Mouse (Mus musculus) skeletal muscle tissue, adult 2 months (tissue): ENCODE results near the gene Cep112.

ENCODE experiments used
- DNase-seq: peaks from one replicate; pipeline ENCODE4 v3.0.0-alpha.2; 2012; ENCODE audit warnings: low read depth, low spot score

Cep112 gene

DNA sequence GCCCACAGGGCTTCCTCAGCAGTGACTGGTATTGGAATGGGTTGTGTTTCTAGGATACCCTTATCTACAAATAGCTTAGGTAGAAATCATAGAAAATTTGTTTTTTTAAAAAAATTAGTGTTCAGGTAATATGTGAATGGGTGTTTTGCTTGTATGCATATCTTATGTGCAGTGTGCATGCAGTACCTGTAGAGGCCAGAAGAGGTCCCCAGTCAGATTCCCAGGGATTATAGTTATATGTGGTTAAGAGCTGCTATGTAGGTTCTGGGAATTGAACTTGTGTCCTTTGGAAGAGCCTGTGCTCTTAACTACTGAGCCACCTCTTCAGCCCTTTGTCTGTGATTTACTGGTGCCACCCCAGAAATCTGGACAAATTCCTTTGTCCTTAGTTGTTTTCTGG lies 22.2 kb downstream of the Cep112 start:
- DNase-seq = no peak

DNA sequence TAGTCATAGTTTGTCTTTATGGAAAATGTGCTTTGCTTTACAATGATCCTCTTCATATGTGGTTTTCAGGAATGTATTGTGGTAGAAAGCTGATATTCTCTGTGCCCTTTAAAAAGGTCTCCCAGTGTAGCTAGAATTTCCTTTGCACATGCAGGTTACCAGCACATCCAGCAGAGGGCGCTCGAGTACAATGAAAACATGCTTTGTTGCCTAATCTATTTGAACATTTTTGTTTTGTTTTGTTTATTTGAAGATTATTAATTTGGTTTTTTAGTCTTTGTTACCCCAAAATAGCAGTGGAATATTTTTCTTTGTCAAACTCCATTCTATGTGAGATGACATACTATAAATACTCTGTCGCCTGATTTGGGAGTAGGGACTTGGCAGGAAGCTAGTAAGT lies 24.8 kb downstream of the Cep112 start:
- DNase-seq = peak; percentile 24

DNA sequence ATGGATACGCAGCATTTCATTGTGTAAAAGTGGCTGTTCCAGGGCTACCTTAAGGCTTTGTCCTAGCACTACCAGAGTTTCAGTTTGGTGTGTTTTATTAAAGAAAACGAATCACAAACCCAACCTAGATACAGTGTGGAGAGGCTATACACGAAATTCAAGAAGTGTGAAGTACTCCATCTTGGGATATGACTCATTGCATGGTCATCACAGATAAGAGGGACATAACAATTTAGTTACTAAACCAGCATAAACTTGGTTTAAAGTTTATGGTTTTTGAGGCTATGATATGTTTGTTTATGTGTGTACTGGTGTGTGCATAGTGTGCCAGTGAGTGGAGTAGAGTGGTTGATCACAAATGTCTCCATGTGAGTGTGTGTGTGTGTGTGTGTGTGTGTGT lies 34.6 kb downstream of the Cep112 start:
- no peak for DNase-seq

DNA sequence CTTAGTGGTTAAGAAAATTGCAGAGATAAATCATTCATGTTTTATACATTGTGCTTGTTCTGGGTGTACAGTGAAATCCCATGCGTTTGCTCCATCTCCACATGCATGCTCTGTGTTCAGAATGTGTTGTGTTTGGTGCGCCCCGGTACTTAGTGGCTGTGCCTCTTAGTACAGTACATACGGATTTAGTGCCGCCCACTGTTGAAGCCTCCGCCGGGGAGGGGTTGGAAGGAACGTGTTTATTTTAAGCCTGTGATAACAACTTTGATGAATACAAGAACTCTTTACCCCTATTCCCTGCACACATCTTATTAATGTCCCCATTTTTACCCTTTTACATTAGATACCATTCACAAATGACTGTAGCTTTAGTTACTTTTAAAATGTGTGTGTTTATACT lies 39.1 kb downstream of the Cep112 start:
- no peak for DNase-seq

DNA sequence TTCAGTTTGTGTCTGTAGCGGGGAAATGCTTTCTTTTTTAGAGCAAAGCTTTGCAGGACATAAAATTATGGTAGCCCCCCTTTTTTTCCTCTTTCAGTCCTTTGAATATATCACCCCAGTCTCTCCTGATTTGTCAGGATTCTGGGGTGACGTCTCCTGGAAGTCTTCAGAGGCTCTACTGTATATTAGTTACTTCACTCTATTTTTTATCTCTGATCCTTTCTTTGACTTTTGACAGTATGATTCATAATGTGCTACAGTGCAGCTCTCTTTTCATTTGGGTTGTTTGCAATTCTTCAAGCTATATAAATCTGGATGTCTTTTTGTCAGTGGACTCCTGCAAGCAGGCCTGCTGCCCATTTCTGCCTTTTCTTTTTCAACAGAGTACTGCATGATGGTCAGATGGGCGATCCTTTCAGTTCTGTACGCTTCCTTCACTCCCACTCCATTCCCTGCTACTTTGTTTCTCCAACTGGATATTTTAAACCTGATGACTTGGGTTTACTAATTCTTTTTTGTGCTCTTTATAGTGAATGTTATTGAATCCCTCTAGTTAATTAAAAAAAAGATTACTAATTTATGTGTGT lies 39.8 kb downstream of the Cep112 start:
- no peak for DNase-seq

DNA sequence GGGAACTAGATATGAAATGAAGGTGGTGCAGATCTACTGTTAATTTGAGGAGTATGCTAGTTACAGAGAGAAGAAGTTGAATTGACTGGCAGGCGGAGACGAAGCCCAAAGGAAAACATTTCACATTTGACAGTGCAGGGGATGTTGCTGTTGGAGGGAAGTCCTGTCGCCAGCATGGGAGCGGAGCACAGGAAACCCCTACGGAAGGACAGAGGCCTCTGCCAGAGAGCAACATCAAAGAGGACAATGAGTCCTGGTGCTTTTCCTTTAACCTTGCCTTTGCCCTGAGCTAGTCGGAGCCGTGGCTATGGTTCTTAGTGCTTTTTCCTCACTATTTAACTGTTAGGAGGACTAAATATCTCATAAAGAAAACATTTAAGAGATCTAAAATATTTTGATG lies 50.7 kb downstream of the Cep112 start:
- no peak for DNase-seq

DNA sequence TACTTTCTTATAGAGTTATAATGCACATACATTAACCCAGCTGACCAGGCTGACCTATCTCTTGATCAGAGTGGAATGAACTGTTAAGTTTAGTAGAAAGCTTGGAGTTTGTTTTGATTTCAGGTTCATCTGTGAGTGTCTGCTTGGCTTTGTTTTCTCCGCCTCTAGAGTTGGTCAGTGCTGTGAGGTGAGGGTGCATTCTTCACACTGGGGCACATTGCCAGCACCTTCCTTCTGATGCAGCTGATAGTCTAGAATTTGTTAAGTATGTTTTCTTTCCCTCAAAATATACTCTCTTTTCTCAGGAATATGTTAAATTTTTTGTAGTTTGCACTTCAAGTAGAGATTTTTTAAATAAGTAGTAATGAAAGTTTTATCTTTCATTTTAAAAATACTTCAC lies 51.2 kb downstream of the Cep112 start:
- DNase-seq = no peak

DNA sequence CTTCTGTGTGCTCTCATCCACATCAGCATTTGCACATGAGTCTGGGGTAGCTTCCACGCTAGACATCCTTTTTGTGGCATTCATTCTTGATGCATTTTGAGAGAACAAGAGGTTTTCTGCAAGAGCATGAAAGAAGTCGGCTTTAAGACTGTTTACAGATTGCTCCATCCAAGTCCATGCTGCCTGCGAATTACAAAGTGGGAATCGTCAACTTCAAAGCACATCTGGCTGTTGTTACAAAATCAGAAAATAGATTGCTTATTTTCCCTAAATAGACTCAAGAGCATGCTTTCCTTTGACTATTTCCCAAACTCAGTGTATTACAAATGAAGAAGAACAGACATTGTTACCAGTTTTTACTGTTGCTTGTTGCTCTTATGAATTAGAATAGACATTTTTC lies 59.0 kb downstream of the Cep112 start:
- no peak for DNase-seq

DNA sequence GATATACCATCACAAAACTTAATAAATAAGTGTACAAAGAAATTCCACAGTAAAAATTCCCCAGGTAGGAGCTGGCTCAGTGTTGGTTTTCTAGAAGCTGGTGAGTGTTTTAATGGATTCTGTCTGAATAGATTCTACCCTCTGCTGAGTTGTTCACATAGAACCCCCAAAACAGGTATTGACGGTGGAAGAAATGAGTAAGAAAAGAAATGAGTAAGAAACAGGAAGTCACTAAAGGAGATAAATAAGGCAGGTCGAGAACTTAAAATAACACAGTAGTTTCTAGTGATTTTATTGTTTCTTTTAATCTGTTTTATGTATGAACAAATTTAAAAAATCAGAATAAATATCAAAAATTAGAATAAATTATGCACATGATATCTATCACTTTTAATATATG lies 63.3 kb downstream of the Cep112 start:
- no peak for DNase-seq

DNA sequence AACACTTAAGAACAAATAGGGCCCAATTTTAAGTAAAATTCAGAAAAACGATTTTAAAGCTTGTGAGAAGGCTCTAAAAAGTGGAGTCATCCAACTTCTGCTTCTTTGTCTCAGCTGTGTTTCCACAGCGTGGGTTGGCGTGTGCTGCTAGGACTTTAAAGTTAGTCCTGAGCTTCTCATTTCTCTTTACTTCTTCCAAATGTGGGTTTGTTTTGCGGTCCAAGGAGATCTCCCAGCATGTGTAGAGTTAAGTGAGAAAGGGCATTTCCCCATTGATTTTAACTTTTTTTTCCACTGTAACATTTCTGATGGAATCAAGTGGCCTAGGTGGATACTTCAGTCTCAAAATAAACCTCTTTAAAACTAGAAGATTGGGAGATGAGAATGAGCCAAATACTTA lies 64.9 kb downstream of the Cep112 start:
- DNase-seq = no peak

DNA sequence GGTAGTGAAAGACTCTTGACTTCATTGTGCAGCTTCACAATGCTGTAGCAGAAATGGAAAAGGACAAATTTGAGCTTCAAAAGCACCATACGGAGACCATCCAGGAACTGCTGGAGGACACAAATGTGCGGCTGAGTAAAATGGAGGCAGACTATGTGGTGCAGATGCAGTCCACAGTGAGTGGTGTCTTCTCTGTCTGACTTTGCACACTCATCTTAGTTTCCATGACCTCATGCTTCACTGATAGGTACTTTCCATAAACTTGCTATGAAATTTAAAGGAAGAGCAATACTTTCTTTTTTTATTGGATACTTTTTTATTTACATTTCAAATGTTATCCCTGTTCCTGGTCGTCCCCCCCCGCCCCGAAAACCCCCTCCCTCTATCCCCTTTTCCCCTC lies 83.2 kb downstream of the Cep112 start:
- DNase-seq = no peak

DNA sequence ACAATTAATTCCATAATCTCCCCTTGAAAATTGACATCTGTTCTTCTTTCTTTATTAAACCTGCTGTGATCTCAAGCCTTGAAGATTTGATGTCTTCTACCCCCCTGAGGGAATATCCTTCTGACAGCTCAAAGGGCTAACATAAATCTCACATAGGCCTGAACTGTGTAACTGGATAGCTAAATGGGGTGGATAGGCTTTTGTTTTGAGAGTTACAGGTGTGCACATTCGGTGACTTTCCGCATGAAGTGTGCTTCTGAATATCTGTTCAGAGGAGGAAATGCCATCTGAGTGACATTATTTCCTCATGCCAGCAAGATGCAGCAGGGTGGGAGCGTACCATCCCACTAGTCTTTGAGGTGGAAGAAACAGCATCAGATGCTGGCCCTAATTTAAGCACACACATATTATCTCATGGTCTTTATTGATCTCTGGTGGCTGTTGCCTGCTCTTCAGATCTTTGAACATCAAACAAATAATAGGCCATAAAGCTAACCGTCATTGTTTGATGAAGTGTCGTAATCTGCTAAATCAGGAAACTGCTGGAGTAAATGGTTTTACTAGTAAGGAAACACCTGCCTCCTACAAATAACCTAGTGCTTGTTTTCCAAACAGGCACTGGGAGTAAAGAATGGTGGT lies 102.9 kb downstream of the Cep112 start:
- DNase-seq = no peak

DNA sequence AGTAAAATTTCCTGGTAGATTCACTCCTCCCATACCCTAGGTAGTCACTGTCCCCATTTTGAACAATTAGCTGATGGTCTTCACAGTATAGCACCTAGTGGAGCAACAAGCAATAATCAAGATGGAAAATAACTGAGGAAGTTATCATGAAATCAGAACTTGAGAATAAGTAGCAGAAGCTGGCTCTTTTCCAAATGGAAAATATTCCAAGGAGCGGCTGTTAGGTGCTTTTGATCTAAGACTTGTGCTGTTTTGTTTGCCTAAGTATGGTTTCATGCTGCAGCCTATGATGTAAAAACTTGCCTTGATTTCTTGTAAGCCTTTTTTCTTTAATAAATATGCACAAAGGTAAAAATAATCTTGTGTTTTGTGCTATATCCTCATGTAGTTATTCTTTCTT lies 107.9 kb downstream of the Cep112 start:
- no peak for DNase-seq

DNA sequence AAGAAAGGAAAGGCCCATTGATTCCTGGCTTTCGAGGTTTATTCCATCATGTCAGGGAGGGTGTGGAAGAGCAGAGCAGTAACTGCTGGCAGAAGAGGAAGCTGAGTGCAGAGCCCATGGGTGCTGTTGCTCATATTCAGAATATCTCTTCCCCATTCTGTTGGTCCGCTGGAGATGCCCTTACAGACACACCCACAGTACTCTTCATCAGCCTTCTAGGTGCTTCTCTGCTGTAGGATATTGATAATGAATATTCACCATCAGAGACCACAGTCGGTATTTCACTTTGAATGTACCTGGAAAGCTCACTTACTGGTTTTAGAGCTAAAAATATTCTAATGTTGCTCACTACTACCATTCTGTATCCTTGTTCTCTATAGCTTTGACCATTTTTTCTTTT lies 109.0 kb downstream of the Cep112 start:
- no peak for DNase-seq

DNA sequence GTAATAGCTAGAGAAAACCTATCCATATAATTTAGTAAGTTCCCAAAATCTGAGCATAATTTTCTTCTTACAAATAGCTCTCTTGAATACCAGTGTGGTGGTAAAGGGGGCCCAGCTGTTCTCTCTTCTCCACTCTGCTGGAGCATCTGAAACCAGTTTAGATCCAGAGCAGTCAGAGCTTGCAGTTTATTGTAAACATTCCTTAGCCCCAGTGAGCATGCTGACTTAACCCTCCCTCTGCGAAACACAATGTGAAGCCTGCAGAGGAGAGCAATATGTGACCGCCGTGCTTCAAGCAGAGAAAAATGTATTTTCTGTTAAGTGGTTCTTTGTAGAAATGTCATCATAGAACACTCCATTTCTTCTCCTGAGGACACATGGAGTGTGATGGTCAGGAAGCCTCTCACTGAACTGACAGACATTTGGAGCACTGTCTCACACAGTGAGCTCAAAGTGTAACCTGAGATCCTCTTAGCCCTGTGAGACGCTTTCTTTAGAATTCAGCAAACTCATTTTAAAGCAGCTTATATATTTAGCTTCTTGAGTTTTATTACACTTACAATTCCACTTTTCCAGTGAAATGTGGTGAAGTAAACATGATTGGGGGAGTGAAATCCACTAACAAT lies 128.1 kb downstream of the Cep112 start:
- no peak for DNase-seq

DNA sequence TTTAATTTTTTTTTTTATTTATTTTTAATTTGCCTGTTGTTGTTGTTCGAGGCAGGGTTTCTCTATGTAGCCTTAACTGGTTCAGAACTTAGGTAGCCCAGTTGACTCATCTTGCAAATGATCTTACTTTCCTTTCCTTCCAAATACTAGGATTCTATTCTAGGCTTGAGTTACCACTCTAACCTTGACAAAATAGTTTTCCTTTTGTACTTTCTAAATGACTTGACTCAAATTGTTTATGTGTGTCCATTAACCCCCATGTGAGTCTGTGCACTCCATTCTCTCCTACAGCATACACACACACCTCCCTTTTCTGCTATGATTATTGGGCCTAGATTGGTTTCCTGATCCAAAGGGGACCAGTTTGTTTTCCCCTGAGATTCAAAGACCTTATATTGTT lies 128.9 kb downstream of the Cep112 start:
- no peak for DNase-seq

DNA sequence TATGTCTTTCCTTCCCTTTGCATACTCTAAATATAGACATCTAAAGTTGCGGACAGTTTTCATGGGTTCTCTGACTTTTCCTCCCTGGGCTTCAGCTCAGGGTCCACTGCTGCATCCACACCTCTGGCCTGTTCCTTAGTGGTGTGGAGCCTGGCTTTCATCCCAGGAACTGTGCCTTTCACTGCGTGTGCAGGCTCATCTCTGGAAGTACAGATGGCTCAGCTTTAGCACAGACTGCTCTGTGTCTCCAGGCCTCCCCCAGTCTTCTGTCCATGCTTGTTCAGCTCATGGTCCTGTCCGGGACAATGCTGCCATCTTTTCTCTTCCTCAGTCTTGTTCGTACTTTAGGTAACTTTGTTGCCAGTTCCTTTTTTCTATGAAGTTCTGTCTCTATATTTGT lies 133.6 kb downstream of the Cep112 start:
- DNase-seq = no peak

DNA sequence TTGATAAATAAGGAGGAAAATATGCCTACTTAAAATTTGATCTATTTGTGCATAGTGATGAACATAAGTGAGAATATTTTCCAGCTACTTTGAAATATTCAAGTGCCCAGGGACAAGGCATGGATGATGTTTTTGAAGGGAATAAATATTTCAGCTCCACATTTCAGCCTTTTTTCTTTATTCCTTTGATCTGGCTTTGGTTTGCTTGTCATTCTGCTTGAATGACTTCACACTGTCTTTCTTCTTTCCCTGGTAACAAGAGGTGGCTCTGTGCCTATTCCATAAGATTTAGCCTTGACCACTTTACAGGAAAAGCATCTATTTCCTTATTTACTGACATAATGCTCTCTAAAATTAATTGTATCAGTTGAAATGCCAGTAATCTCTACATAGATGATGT lies 134.5 kb downstream of the Cep112 start:
- no peak for DNase-seq

DNA sequence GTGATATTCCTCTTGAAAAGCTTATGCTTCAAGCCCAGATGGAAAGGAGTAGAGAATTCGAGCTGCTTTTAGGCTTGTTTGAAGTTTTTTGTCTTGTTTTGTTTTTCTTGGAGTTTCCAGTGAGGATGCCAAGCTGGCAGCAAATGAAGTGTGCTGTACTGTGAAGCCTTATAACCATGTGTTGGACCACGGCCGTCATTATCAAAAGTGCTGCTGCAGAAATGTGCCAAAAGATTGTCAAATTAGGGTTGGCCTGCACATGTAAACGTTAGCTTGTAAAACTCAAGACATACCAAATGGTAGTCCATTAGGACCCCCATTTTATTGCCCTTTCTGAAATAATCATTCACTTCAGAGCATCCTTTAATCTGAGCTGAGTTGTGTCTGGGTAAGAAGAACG lies 137.1 kb downstream of the Cep112 start:
- no peak for DNase-seq

DNA sequence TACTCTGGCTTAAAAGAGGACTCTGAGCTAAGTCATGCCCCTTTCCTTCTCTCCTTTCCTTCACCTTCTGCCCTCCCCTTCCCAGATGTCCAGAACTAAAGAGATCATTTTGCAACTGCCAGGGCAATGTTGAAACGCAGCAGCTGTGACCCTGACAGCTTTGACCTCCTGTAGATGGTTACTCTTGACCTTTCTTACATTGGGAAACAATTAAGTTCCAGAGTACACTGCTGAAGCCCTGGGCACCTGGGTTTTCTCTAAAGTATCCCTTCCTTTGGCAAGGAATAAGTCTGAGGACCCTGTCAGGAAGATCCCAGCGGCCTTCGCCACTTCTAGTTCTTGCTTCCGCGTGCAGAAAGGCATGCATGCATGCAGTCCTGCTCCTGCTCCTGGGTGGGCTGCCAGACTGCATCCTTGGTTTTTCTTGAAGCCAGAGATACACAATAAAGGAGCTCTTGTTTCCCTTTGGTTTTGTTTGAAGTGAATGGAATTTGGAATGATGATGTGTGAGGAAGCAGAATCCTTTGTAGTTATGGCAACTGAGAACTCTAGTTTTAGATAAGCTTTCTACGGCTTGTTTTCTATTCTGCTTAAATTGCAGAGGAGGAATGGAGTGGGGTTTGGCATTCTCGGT lies 161.7 kb downstream of the Cep112 start:
- DNase-seq = no peak

DNA sequence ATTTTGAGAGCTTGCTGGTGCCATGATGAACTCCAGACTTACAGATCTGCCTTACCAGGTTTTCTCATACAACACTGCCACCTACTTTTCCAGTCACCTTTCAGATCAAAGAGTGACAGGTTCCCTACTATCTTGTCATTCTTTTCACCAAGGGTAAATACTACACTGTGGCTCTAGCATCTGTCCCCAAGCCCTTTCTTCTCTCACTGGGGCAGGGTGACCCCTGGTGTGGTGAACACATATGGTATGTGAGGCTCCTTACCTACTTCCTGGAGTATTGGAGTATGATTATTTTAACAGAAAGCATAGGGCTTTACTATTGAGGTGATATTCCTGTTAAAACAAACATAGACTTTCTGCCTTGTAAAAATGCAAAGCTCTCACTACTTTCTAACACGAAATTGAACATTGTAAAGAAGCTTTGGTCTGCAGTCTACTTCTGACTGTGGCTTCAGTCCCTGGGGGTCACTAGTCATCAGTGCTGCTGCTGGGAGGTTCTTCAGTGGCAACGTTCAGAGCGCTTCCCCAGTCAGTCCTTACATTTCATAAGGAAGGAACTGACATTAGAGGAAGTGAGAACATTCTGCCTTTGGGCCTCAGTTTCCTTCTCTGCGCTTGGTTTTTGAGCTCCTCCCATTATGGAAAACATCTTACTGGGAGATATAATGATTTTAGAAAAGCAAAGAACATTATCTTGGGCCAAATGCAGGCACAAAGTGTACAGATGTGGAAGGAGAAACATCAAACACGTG lies 168.4 kb downstream of the Cep112 start:
- no peak for DNase-seq

DNA sequence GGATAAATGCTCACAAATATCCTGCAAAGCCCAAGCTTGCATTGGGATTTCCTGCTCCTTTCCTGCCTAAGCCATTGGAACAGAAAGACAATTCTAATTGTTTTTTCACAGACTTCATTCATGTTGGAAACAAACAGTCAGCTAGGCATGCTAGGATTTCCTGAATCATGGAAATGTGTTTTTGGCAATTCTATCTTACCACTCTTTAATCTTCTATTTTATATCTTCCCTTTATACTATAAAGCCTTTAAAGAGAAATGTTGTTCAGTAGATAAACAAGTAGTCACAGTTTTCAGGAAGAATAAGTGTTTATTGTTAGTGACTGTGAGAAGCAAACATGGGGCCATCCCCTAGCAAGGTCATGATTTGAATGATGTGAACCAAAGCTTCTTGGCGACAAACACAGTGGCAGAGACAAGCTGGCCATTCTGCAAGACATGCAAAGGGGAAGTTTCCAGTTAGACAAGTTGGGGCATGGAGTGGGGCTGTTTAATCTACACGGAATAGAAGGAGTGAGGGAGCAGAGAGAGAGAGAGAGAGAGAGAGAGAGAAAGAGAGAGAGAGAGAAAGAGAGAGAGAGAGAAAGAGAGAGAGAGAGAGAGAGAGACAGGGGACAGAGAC lies 169.1 kb downstream of the Cep112 start:
- DNase-seq = no peak
